Comparison of ENCODE assay signal across 12 mouse cellular contexts in genomic region chr2:171676083-171676482, GRCm38 (mm10).
DNase-seq lines count a peak whose midpoint lies in the region; ATAC-seq and TF ChIP-seq lines count a peak whose summit lies in the region.
"Had no signal": no experiment of that assay in that cellular context is flagged by ENCODE, and none has a peak within 500 bp of the region (broad histone marks: within the 10 kb centered on the region; RNA-seq: fewer than 3 reads in every experiment).

No protein-coding gene starts in this region.

- TF ChIP-seq CTCF in lung, embryonic 14.5 days (IDR thresholded peaks at IDR 0.05; ENCODE audit: low read depth), result no peak

- no peaks in the 10 kb centered on the region for H3K36me3 ChIP-seq in heart, embryonic 10.5 days
- no peaks in the 10 kb centered on the region for H3K36me3 ChIP-seq in lung, embryonic 14.5 days (ENCODE audit: insufficient read depth)
- no peaks in the 10 kb centered on the region for H3K36me3 ChIP-seq in embryonic facial prominence, embryonic 14.5 days (ENCODE audit: control insufficient read depth, insufficient read depth, low read length)

- H3K4me1 ChIP-seq in heart, embryonic 10.5 days, result no peaks in the 10 kb centered on the region
- H3K4me1 ChIP-seq in lung, embryonic 14.5 days (ENCODE audit: insufficient read depth), result no peaks in the 10 kb centered on the region
- H3K4me1 ChIP-seq in embryonic facial prominence, embryonic 14.5 days (ENCODE audit: control insufficient read depth, insufficient read depth, low read length), result no peaks in the 10 kb centered on the region

- H3K9me3 ChIP-seq in heart, embryonic 10.5 days, result no peaks in the 10 kb centered on the region
- H3K9me3 ChIP-seq in lung, embryonic 14.5 days (ENCODE audit: low read depth, low read length), result no peaks in the 10 kb centered on the region
- H3K9me3 ChIP-seq in embryonic facial prominence, embryonic 14.5 days (ENCODE audit: control insufficient read depth, low read length), result peaks cover 5% of the 10 kb centered on the region; the same call in 1 of the 2 replicates

- no peak overlapping the region for H3K9ac ChIP-seq in lung, embryonic 14.5 days
- H3K9ac ChIP-seq in embryonic facial prominence, embryonic 14.5 days (ENCODE audit: low read depth, low read length), result no peak overlapping the region

- no peak overlapping the region for H3K4me3 ChIP-seq in heart, embryonic 10.5 days
- no peak overlapping the region for H3K4me3 ChIP-seq in lung, embryonic 14.5 days (ENCODE audit: low read depth, low read length)
- no peak overlapping the region for H3K4me3 ChIP-seq in embryonic facial prominence, embryonic 14.5 days (ENCODE audit: low read depth, low read length)
- H3K4me3 ChIP-seq: erythroblast, embryonic 14.5 days had no signal

- 60% methylated on average over 8 of the region's 8 CpGs for WGBS in heart, embryonic 10.5 days
- 20% methylated on average over 8 of the region's 8 CpGs for WGBS in lung, embryonic 14.5 days
- 33% methylated on average over 8 of the region's 8 CpGs for WGBS in embryonic facial prominence, embryonic 14.5 days

- H3K27me3 ChIP-seq in heart, embryonic 10.5 days (ENCODE audit: insufficient read depth, poor library complexity, severe bottlenecking), result no peaks in the 10 kb centered on the region
- H3K27me3 ChIP-seq in lung, embryonic 14.5 days (ENCODE audit: insufficient read depth, low read length), result no peaks in the 10 kb centered on the region
- no peaks in the 10 kb centered on the region for H3K27me3 ChIP-seq in embryonic facial prominence, embryonic 14.5 days (replicated peaks; ENCODE audit: control insufficient read depth, insufficient read depth, low read length)

- peak; percentile 87 for DNase-seq in heart, adult 11 months
- no peak for DNase-seq in heart, embryonic 10.5 days (ENCODE audit: low spot score)
- DNase-seq in lung, embryonic 14.5 days, result peak; percentile 82
- no peak for DNase-seq in lung, adult 18-20 months
- DNase-seq in embryonic facial prominence, embryonic 14.5 days (ENCODE audit: low spot score), result peak; percentile 85
- DNase-seq in lung, postnatal 10 days, result peak; percentile 29
- no peak for DNase-seq in urinary bladder, adult 18-20 months (ENCODE audit: low spot score in 2 of 2)
- DNase-seq in thymus, postnatal 4 days, result no peak
- DNase-seq: left cerebral cortex, postnatal 4 days; midbrain, embryonic 14.5 days; thymus, postnatal 14 days had no signal

- H3K4me2 ChIP-seq in lung, embryonic 14.5 days, result no peak overlapping the region
- no peak overlapping the region for H3K4me2 ChIP-seq in embryonic facial prominence, embryonic 14.5 days (ENCODE audit: low read depth, low read length)

- ATAC-seq in lung, embryonic 14.5 days (ENCODE audit: insufficient read depth), result peak; percentile 96
- ATAC-seq in embryonic facial prominence, embryonic 14.5 days (ENCODE audit: low read depth), result peak; percentile 67; the same call in 1 of the 2 replicates

- H3K27ac ChIP-seq in heart, embryonic 10.5 days, result no peak overlapping the region
- H3K27ac ChIP-seq in lung, embryonic 14.5 days (ENCODE audit: low read depth), result no peak overlapping the region
- H3K27ac ChIP-seq in embryonic facial prominence, embryonic 14.5 days (replicated peaks; ENCODE audit: low read depth, low read length), result no peak overlapping the region

Comparison
In these comparisons a context has a peak if more than half of its experiments do, and no peak if none do; other contexts are left out.
1. DNase-seq: peak in heart, adult 11 months (single experiment), lung, embryonic 14.5 days (single experiment), embryonic facial prominence, embryonic 14.5 days (single experiment) and lung, postnatal 10 days (single experiment); none in heart, embryonic 10.5 days (single experiment), lung, adult 18-20 months (0 of 2), urinary bladder, adult 18-20 months (0 of 2) and thymus, postnatal 4 days (single experiment).